Mouse (Mus musculus) hematopoietic stem cell, adult 5-6 weeks (primary cell): ENCODE data around the gene I0C0044D17Rik. TPM values are rescaled to one million over a fixed set of nuclear protein-coding genes. Genes with fewer than 3 reads are reported as not detected.
"Not testable (repeated sequence)": the region's sequence is repeated elsewhere in the genome, so short reads cannot be mapped to it uniquely, and the experiment has no call there.

ENCODE experiments used
- ATAC-seq, 2 experiments: fragments of 125-278 bp in 1 of 2; replicated peaks in 1 of 2; 2 replicates each; pipeline ENCODE4 v1.8.0; 2016 to 2017; ENCODE audit warnings: inconsistent platforms in 2 of 2, mild to moderate bottlenecking in 2 of 2, moderate number of reproducible peaks in 2 of 2, low read depth in 1 of 2, moderate TSS enrichment in 1 of 2; ENCODE audit not compliant: low FRiP score in 2 of 2, poor library complexity in 2 of 2, severe bottlenecking in 2 of 2, insufficient read depth in 1 of 2, low TSS enrichment in 1 of 2
- total RNA-seq: library from RNA; stranded (forward); fragments of 172-1452, 232-1000 nt; gene quantifications from 2 replicates; pipeline ENCODE4 v1.2.3, GENCODE M21; 2017

Gene I0C0044D17Rik
- total RNA-seq, result not detected in 2 replicates

DNA sequence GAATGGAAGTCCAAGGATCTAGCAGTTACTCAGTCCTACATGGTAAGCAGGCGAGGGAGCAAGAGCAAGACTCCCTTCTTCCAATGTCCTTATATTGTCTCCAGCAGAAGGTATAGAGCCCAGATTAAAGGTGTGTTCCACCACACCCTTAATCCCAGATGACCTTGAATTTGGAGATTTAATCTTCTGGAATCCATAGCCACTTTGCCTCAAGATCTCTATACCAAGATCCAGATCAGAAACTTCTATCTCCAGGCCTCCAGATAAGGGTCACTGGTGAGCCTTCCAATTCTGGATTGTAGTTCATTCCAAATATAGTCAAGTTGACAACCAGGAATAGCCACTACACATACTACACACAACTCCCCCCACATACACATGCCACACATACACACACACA lies at the start of gene I0C0044D17Rik:
TSS of gene I0C0044D17Rik (minus strand) at position 101 of the 400 bp plus-strand sequence.
- ATAC-seq, result not testable (repeated sequence)

DNA sequence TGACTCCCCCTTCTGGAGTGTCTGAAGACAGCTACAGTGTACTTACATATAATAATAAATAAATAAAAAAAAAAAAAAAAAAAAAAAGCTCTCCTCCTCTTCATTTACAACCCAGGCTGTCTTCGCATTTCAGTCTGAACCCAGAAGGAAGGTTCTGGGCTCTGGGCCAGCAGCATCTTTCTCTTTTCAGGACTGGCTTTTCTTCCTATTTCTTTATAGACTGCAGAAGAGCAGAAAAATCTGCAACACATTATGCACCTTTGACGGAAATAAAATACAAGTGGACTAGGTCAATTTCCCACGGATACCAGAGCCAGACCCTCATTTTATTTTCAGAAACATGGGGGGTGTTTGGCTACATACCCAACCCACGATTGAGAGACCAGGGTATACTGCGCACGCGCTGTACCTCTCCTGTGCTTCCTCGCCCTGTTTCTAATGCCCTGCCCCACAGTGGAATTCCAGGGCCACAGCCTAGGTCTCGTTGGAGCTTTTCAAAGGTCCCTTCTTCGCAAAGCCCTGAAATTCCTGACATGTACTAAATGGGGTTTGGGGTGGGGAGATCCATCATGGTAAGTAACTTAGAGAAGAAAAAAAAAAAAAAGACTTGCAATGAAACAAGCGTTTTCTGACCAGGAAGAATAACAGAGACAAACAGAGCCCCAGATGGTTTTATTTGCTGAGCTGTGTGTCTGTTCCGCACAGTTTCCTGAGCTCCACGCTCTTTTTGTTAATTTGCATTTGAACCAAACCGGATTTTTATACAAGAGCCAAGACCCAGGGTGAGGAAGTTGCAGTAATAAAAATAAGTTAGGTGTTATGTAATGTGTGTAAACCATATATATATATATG lies 42.0 kb upstream of the I0C0044D17Rik start:
- no peak for ATAC-seq

DNA sequence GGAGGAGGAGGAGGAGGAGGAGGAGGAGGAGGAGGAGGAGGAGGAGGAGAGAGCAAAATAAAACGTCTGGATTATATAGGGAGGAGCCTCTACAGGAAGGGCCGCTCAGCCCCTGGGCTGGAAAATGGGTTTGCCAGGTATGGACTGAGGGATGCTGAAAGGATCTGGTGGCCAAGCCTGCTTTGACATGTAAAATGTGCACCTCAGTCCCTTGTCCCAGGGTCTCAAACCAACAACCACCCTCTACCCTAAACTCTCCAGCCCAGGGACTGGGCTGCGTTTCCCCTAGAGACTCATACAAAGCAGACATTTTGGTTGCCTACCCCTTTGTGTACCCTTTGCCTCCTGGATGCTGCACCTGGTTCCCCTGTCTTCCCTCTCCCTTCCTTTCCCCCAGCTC lies 40.9 kb upstream of the I0C0044D17Rik start:
- no peak for ATAC-seq

DNA sequence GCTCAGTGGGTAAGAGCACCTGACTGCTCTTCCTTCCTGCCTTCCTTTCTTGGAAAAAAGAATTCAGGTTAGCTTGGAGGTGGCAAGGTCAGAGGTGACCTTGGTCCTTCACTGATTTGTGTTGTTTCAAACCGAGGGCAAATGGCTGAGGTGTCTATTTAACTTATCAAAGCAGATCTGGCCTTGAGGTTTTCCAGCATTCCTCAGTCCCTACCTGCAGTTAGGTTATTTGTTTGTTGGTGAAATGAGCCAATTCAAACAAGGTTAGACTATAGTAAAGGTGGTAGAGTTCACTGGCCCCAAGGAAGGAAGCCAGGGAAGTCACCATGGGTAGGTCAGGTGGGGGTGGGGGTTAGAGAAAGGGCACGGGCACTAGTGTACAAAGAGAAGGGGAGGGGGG lies 40.5 kb upstream of the I0C0044D17Rik start:
- no peak for ATAC-seq

DNA sequence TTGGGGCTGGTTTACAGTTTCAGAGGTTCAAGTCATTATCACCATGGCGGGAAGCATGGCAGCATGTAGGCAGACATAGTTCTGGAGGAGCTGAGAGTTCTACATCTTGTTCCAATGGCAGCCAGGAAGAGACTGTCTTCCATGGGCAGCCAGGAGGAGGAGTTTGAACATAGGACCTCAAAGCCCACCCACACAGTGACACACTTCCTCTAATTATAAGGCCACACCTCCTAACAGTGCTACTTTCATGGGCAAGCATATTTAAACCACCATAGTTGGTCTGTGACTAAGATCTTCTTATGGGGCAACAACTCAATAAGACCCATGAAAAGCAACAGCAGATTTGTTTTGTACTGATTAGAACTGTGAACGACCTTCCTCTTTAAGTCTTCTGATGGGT lies 39.8 kb upstream of the I0C0044D17Rik start:
- ATAC-seq, result no peak

DNA sequence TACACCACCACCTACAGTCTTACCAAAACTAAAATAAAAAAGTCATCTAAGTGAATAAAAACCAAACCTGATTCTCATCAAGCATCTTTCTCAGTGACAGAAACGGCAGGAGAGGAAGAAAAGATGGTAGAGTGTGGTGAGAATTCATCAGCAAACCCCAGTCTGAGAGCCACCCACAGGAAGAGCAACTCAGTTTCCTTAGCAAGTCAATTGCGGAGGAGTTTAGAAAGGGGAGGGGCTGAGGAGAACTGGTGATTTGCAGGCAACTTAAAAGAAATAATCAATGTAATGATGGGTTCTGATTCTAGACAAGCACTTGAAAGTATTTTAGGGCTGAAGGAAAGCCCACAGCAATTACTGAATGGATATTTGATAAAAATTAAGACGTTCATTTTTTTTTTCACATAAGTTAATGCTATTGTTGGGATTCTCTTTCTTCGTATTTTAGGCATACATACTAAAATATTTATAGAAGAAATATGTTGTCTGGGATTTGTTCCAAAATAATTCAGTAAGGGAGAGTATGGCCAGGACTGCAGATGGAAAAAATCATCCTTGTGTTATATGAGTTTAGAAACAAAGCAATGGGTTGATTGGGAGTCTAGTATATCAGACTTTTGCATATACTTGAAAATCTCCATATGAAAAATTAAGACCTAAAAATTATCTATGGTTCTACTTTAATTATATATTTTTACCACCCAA lies 34.7 kb upstream of the I0C0044D17Rik start:
- ATAC-seq, result no peak

DNA sequence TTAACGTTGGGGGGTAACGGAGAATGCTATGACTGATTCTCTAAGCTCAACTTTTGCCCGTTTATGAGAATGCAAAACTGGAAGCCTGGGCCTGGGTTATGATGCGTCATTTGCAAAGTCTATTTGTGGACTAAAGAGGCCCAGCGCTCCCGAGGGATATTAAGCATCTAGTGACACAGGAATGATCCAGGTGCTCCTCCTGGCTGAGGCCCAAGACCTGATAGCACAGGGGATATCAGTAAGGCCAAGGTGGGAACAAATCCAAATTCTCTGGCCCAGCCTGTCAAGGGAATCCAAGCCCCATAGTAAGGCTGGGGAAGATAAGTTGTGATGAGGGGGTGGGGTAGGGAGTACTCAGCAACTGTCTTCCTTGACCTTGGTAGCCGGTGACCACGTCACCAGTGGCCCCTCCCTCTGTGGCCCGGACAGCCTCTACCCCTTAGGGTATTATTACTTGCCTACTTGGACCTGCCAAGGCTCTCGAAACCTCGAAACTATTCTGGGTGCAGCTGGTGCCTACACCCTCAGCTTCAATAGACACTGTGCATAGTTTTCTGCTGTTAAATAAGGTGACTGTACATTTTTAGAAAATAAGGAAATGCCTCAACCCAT lies 33.5 kb upstream of the I0C0044D17Rik start:
- no peak for ATAC-seq

DNA sequence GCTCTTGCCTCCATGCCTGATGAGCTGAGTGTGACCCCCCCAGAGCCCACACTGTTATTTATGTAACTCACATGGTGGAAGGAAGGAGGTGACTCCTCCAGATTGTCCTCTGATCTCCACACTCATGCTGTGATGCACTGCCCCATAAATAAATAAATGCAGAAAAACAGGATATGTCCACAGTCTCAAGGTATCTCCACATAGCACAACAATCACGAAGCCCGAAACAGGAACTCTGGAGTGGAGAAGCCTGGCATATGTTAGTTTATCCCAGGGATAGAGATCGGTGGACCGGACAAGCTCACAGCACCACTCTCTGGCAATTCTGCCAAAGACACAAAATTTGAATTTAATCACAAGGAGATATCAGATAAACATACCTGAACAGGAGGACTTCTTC lies 30.3 kb upstream of the I0C0044D17Rik start:
- ATAC-seq, result no peak

DNA sequence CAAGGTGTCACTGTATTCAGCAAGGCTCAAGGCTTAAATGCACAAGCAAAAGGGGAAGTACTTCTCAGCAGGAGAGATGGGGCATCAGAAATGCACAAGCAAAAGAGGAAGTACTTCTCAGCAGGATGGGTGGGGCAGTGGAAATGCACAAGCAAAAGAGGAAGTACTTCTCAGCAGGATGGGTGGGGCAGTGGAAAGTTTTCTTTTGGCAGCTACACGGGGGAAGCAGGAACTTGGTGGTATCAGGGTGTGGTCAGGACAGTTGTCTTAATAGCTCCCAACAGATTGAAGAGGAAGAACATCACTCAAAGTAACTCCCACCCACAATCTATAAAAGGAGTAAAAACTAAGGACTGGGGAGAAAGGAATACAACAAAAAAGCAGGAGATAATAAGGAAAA lies 26.8 kb upstream of the I0C0044D17Rik start:
- not testable (repeated sequence) for ATAC-seq

DNA sequence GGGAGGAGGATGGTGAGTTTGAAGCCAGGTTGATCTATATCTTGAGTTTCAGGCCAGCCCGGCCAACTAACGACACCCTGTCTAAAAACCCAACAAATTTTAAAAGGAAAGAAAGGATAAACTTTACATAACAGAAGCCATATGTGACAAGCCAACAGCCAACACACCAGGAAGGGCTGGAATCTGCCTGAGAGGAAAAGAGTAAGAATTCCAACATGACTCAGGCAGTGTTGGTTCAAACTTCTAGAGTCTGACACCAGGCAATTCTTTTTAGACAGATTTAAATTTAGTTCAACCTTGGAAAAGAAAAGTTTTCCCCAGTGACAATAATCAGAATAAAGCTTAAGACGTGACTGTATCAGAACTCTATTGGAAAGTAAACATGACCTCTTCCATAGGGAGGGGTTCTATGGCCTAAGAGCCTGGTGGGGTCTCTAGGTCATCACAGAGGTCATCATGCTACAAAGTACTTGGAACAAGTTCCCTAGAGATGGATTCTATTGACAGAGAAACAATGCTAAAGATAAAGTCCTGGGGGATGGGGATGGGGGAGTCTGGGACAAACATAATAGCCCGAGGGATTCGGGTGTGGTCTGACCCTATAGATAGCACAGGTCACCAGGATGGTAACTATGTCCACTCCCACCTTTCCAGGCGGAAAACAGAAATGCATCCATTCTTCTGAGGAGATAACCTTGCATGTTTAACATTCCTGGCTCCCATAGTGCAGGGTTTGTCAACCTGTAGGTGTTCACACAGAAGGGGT lies 23.7 kb upstream of the I0C0044D17Rik start:
- no peak for ATAC-seq

DNA sequence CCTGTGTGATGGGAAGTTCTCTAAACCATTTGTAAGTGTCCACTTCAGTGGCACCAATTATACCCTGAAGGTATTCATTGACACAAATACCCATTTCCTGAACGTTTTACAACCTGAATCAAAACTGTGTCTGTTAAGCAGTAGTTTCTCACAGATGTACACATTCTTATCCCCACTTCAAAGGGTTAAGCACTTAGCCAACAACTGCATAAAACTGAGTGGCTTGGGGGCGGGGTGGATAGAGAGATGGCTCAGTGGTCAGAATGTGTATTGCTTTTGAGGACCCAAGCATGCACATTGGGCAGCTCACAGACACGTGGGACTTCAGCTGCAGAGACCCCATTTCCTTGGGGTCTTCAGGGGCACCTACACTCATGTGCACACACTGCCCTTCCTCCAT lies 22.8 kb upstream of the I0C0044D17Rik start:
- ATAC-seq, result no peak

DNA sequence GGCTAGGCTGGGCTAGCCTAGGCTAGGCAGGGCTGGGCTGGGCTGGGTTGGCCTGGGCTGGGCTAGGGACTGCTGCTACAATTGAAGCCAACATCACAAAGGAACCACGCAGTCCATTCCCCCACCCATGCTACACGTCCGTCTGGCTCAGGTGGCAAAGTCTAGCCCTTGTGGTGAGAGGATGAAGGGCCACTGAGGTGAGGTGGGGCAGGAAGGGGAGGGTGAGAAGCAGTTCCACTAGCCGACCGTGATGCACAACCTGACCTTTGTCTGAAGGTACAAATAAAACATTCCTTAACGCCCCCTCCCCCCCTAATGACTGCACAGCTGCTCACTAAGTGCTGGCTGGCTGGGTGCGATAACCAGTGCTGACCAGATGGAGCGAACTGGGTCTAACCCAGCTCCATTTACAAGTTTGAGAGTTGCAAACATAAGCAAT lies 22.1 kb upstream of the I0C0044D17Rik start:
- ATAC-seq, result no peak

DNA sequence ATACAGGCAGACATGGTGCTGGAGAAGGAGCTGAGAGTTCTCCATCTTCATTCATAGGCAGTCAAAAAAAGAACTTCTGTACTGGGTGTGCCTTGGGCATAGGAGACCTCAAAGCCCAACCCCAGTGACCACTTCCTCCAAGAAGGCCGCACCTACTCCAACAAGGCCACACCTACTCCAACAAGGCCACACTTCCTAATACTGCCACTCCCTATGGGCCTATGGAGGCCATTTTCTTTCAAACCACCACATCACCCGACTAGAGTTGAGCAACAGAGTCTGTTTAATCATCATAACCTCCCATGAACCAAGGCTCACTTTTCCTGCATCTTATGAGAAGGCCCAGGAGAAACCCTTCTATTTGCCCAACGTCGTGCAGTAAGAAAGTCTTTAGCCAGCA lies 21.6 kb upstream of the I0C0044D17Rik start:
- ATAC-seq, result no peak

DNA sequence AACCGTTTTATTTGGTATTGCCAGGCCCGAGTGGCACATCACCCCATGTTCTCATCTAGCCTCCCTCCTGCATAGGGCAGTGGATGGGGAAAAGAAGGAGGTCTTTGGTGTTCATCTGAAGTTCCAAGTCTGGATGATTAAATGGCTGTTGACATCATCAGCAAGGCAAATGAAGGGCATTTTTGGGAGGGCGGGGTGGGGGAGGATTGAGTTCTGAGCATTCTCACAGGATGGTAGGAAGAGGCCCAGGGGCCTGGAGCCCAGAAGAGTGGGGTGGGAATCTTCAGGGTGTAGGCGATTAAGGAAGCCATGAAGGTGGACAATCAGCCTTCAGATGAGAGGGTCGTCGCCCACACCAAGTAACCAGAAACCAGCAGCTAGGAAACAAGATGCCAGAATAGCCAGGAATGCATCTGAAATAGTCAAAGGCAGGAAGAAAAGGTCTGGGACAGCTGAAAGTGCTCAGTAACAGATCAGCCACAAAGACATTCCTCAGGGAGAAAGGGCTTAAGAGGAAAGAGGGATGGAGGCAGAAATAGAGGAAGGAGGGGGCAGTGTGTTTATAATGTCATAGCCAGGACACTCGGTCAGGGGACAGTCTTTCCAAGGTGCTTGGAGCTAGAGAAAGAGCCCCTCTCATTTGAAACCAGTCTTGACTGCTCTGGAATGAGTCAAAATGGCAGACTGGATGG lies 20.4 kb upstream of the I0C0044D17Rik start:
- ATAC-seq, result no peak

DNA sequence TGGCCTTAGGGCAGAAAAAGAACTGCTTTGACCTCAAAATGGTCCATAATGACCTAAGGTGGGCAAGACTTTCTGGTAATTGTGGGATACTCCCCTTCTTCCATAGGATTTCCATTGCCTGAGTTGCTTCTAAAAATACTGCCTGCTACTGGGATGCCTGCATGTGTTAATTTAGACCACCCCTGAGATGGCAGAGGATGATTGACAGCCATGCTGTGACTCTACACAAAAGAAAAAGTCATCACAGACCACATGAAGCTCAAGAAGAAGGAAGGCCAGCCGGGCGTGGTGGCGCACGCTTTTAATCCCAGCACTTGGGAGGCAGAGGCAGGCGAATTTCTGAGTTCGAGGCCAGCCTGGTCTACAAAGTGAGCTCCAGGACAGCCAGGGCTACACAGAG lies 17.6 kb upstream of the I0C0044D17Rik start:
- ATAC-seq, result not testable (repeated sequence)

DNA sequence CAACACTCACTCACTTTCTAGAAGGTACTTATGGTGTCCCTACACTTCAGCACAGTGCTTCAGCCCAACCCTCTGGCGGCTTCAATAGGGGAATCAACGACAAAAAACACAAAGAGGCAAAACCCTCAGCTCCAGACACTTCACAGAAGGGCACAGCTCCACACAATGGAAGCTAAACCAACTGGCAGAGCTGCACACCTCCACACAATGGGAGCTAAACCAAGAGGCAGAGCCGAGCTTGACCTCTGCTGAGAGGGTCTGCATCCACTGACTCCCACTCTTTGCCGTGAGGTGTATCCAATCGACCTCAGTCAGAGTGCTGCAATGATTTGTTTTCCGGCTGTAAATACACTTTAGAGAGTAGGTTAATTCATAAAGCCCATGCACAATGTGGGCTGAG lies 16.9 kb upstream of the I0C0044D17Rik start:
- no peak for ATAC-seq

DNA sequence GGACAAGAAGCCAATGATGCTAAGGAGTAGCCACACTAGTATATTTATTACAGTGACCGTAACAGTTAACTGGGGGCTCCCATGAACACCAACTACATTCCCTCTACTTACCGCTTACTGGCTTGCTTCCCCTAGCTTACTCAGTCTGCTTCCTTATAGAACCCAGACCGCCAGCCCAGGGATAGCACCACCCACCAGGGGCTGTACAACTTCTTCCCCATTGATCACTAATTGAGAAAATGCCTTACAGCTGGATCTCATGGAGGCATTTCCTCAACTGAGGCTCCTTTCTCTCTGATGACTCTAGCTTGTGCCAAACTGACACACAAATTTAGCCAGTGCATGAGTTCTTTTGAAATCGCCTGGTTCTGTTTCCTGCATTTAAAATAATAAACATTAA lies 15.3 kb upstream of the I0C0044D17Rik start:
- ATAC-seq, result no peak
